Mouse (Mus musculus) lung, adult 2 months (tissue): ENCODE results near the gene Hoxa5.

Experiments used
- CTCF ChIP-seq: fragments of 200-500 bp; IDR thresholded peaks from 2 replicates; pipeline ENCODE4 v1.5.1; 2011; ENCODE audit warnings: mild to moderate bottlenecking, low read length, control low read depth; ENCODE audit not compliant: insufficient read depth
- POLR2A ChIP-seq: fragments of 200-500 bp; IDR thresholded peaks from 2 replicates; pipeline ENCODE4 v1.6.1; 2011; ENCODE audit warnings: low read depth, mild to moderate bottlenecking, control low read depth, low read length, borderline replicate concordance; ENCODE audit errors: extremely low read depth

DNA sequence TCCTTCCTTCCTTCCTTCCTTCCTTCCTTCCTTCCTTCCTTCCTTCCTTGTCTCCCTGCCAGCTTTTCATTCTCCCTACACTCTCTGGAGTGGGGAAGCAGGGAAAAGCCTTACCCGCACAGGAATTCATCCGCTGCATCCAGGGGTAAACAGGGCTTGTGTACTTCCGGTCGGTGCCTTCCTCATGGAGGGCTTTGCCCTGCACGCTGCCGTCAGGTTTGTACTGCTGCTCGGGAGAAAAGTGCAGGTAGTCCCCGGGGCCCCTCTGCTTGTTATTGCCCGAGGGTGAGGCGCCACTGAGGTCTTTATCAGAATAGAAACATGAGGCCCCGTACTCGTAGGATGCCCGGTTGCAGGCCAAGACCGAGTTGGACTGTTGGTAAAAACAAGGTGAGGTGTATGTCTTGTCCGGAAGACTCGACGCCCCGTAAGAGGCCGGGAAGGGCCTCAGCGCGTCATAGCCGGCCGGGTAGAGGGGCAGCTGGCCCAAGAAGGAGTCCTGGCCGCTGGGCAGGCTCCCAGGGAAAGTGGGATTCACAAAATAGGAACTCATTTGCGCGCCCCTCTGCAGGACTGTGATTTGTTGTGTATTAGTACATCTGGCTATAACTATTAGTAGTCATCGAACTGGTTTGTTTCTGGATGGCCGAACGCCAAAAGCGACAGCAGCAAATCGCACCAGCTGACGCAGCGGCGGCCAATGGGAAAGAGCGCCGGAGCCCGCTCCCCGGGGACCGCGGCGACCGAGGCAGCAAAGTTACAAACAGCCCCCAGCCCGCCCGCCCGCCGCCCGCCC lies 3.9 kb upstream of the Hoxa5 start, which contains the start of gene Hoxa6:
- TF ChIP-seq CTCF (no peak), POLR2A (no peak)
